Mouse (Mus musculus): ENCODE measurements at regions not wholly inside any gene's neighbourhood (a gene's known extent, or its start where the extent isn't known, plus 50 kb on each side); places are given as distances from the start of the nearest gene placed in this dataset.

GRCm38 (mm10) chr3:149404691-149405090 is 414.3 kb upstream of the Adgrl2 start:
- dilution Hi-C loops (cut with MboI; ENCODE audit: extremely low pct_ligation_motif_present, extremely low pct_unique_long_range_greater_than_20kb, low sequenced_read_pairs) (no loop called here), in situ Hi-C loops (cut with MboI; ENCODE audit: low pct_ligation_motif_present, low pct_unique_long_range_greater_than_20kb, low sequenced_read_pairs) (no loop called here)
- DNase-seq (ENCODE audit: extremely low read depth) = no peak
- Histone ChIP-seq H3K4me1 (ENCODE audit: control insufficient read depth in 1 of 2, insufficient read depth in 2 of 2) (peaks cover 0 to 8% of the 10 kb centered on the region in 2 experiments; a peak in 1 of 4 replicates), H3K27me3 (replicated peaks) (no peaks in the 10 kb centered on the region), H3K4me2 (ENCODE audit: insufficient read depth, low read depth, poor library complexity, severe bottlenecking) (no peak overlapping the region), H3K4me3 (replicated peaks in 1 of 3; ENCODE audit: low read depth in 2 of 3, low read length in 2 of 3, poor library complexity in 1 of 3) (no peak overlapping the region), H3K9ac (ENCODE audit: insufficient read depth, low read depth) (no peak overlapping the region), H3K9me3 (replicated peaks; ENCODE audit: low read length) (no peaks in the 10 kb centered on the region), H3K27ac (ENCODE audit: insufficient read depth, low read depth) (no peak overlapping the region), H3K36me3 (replicated peaks in 1 of 2; ENCODE audit: control insufficient read depth in 1 of 2, insufficient read depth in 1 of 2, low read length in 1 of 2) (no peaks in the 10 kb centered on the region), H3K79me2 (replicated peaks; ENCODE audit: control insufficient read depth, extremely low read depth, insufficient read depth, poor library complexity, severe bottlenecking) (no peaks in the 10 kb centered on the region)
- TF ChIP-seq NRF1 (IDR thresholded peaks at IDR 0.05; ENCODE audit: low read depth, low read length) = no peak
- TF ChIP-seq JUND (conservative IDR thresholded peaks at IDR 0.05; ENCODE audit: low read depth, low read length) = no peak
- TF ChIP-seq BHLHE40 (IDR thresholded peaks at IDR 0.05; ENCODE audit: low read depth, low read length) = no peak
- TF ChIP-seq CHD2 (IDR thresholded peaks at IDR 0.05; ENCODE audit: low read length) = no peak
- no peak for TF ChIP-seq TBP (conservative IDR thresholded peaks at IDR 0.05; ENCODE audit: low read depth, low read length)
- no peak for TF ChIP-seq JUN (IDR thresholded peaks at IDR 0.05; ENCODE audit: insufficient read depth, low read depth, low read length)
- TF ChIP-seq ZMIZ1 (IDR thresholded peaks at IDR 0.05; ENCODE audit: low read depth, low read length) = no peak
- no peak for TF ChIP-seq MAFK (IDR thresholded peaks at IDR 0.05; ENCODE audit: insufficient replicate concordance, low read length)
- no peak for TF ChIP-seq ETS1 (conservative IDR thresholded peaks at IDR 0.05; ENCODE audit: low read depth, low read length)
- no peak for TF ChIP-seq SIN3A (IDR thresholded peaks at IDR 0.05; ENCODE audit: low read length)
- TF ChIP-seq CHD1 (IDR thresholded peaks at IDR 0.05; ENCODE audit: low read depth, low read length) = no peak
- no peak for TF ChIP-seq GABPA (IDR thresholded peaks at IDR 0.05; ENCODE audit: insufficient replicate concordance, low read depth, low read length)
- no peak for TF ChIP-seq MAX (IDR thresholded peaks at IDR 0.05; ENCODE audit: low read length)
- TF ChIP-seq ZKSCAN1 (IDR thresholded peaks at IDR 0.05; ENCODE audit: borderline replicate concordance, low read depth, low read length) = no peak
- no peak for TF ChIP-seq PAX5 (IDR thresholded peaks at IDR 0.05; ENCODE audit: low read length)
- TF ChIP-seq MAZ (IDR thresholded peaks at IDR 0.05; ENCODE audit: low read depth, low read length) = no peak

GRCm38 (mm10) chr3:149402496-149402895 is 412.1 kb upstream of the Adgrl2 start:
- TF ChIP-seq USF1 (IDR thresholded peaks at IDR 0.05; ENCODE audit: low read depth, low read length) = no peak
- TF ChIP-seq MXI1 (IDR thresholded peaks at IDR 0.05; ENCODE audit: low read depth, low read length) = no peak
- no peak for TF ChIP-seq TCF12 (IDR thresholded peaks at IDR 0.05; ENCODE audit: low read depth, low read length)
- no peak for TF ChIP-seq ZKSCAN1 (IDR thresholded peaks at IDR 0.05; ENCODE audit: borderline replicate concordance, low read depth, low read length)
- no peak for TF ChIP-seq MYC (IDR thresholded peaks at IDR 0.05; ENCODE audit: low read depth, low read length)
- TF ChIP-seq ZNF384 (IDR thresholded peaks at IDR 0.05; ENCODE audit: low read depth, low read length) = no peak
- no peak for TF ChIP-seq MAX (IDR thresholded peaks at IDR 0.05; ENCODE audit: low read length)
- no peak for TF ChIP-seq KAT2A (IDR thresholded peaks at IDR 0.05; ENCODE audit: insufficient replicate concordance, low read length)
- TF ChIP-seq GABPA (IDR thresholded peaks at IDR 0.05; ENCODE audit: insufficient replicate concordance, low read depth, low read length) = no peak
- H3K4me2 ChIP-seq (ENCODE audit: insufficient read depth, low read depth, poor library complexity, severe bottlenecking) = no peak overlapping the region
- dilution Hi-C loops (cut with MboI; ENCODE audit: extremely low pct_ligation_motif_present, extremely low pct_unique_long_range_greater_than_20kb, low sequenced_read_pairs) = no loop called here

More at GRCm38 (mm10) chr3:149402496-149402895, 412.1 kb upstream of the Adgrl2 start:
- peaks cover 0 to 4% of the 10 kb centered on the region in 2 experiments; a peak in 1 of 4 replicates for H3K4me1 ChIP-seq (ENCODE audit: control insufficient read depth in 1 of 2, insufficient read depth in 2 of 2)
- H3K27me3 ChIP-seq (replicated peaks) = no peaks in the 10 kb centered on the region
- H3K4me3 ChIP-seq (replicated peaks in 1 of 3; ENCODE audit: low read depth in 2 of 3, low read length in 2 of 3, poor library complexity in 1 of 3) = no peak overlapping the region
- H3K36me3 ChIP-seq (replicated peaks in 1 of 2; ENCODE audit: control insufficient read depth in 1 of 2, insufficient read depth in 1 of 2, low read length in 1 of 2) = no peaks in the 10 kb centered on the region
- H3K79me2 ChIP-seq (replicated peaks; ENCODE audit: control insufficient read depth, extremely low read depth, insufficient read depth, poor library complexity, severe bottlenecking) = no peaks in the 10 kb centered on the region
- H3K9ac ChIP-seq (ENCODE audit: insufficient read depth, low read depth) = no peak overlapping the region
- in situ Hi-C loops (cut with MboI; ENCODE audit: low pct_ligation_motif_present, low pct_unique_long_range_greater_than_20kb, low sequenced_read_pairs) = no loop called here
- no peaks in the 10 kb centered on the region for H3K9me3 ChIP-seq (replicated peaks; ENCODE audit: low read length)
- DNase-seq (ENCODE audit: extremely low read depth) = no peak
- no peak overlapping the region for H3K27ac ChIP-seq (ENCODE audit: insufficient read depth, low read depth)
